Mouse (Mus musculus) bone marrow macrophage, adult 2 months (primary cell): ENCODE data around the gene Col6a6.

Experiments
- CTCF ChIP-seq: IDR thresholded peaks from 2 replicates; pipeline ENCODE4 v1.5.1; 2012; ENCODE audit warnings: low read depth, mild to moderate bottlenecking, low read length, moderate library complexity
- POLR2A ChIP-seq: IDR thresholded peaks from 2 replicates; pipeline ENCODE4 v1.6.1; 2012; ENCODE audit warnings: mild to moderate bottlenecking, low read depth, low read length, borderline replicate concordance

GRCm38 (mm10) chr9:105656189-105656588 is 171.8 kb downstream of the Col6a6 start:
- TF ChIP-seq POLR2A: no peak
- no peak for TF ChIP-seq CTCF
